Mouse (Mus musculus) ES-Bruce4 (cell line): ENCODE measurements around the gene Rhbdf2. TPM values are rescaled to one million over a fixed set of nuclear protein-coding genes. Genes with fewer than 3 reads are reported as not detected.
"Not testable (repeated sequence)": the region's sequence is repeated elsewhere in the genome, so short reads cannot be mapped to it uniquely, and the experiment has no call there.

ENCODE experiments used
- H3K27ac ChIP-seq: 2 replicates; pipeline ENCODE4 v1.5.1; 2012; ENCODE audit warnings: low read length, inconsistent platforms; ENCODE audit not compliant: insufficient read depth
- H3K27me3 ChIP-seq: 2 replicates; pipeline ENCODE4 v1.6.1; 2012; ENCODE audit warnings: mild to moderate bottlenecking, low read length, inconsistent platforms; ENCODE audit not compliant: control insufficient read depth, poor library complexity, insufficient read depth, severe bottlenecking
- H3K36me3 ChIP-seq: 2 replicates; pipeline ENCODE4 v1.6.1; 2012; ENCODE audit warnings: inconsistent platforms, mild to moderate bottlenecking, low read length, moderate library complexity; ENCODE audit not compliant: control insufficient read depth, poor library complexity, insufficient read depth, severe bottlenecking
- H3K4me1 ChIP-seq: one replicate; pipeline ENCODE4 v1.8.1; 2011; ENCODE audit warnings: low read length; ENCODE audit not compliant: control insufficient read depth, insufficient read depth
- H3K4me3 ChIP-seq: 2 replicates; pipeline ENCODE4 v1.5.1; 2011; ENCODE audit warnings: low read depth, mild to moderate bottlenecking, low read length
- H3K9ac ChIP-seq: 2 replicates; pipeline ENCODE4 v1.6.1; 2012; ENCODE audit warnings: low read depth, mild to moderate bottlenecking, inconsistent platforms; ENCODE audit not compliant: poor library complexity, severe bottlenecking
- H3K9me3 ChIP-seq: replicated peaks from 2 replicates; pipeline ENCODE4 v1.6.1; 2012; ENCODE audit warnings: mild to moderate bottlenecking, low read length, inconsistent platforms; ENCODE audit not compliant: control insufficient read depth, poor library complexity, insufficient read depth, severe bottlenecking
- CTCF ChIP-seq: IDR thresholded peaks from one replicate; pipeline ENCODE4 v1.8.1; 2011; ENCODE audit warnings: low read depth, low read length
- EP300 ChIP-seq: IDR thresholded peaks from 2 replicates; pipeline ENCODE4 v1.6.1; 2011; ENCODE audit warnings: low read depth, low read length; ENCODE audit not compliant: insufficient read depth
- POLR2A ChIP-seq: IDR thresholded peaks from one replicate; pipeline ENCODE4 v1.8.1; 2011; ENCODE audit warnings: low read length; ENCODE audit not compliant: insufficient read depth
- polyA plus RNA-seq: library from polyadenylated mRNA; stranded (reverse); fragments of >200 nt; gene quantifications from 2 replicates; pipeline ENCODE4 v1.2.4, GENCODE M21; 2011; ENCODE audit warnings: low read depth; ENCODE audit not compliant: missing spikeins, insufficient read depth, insufficient read length

The Rhbdf2 gene
- polyA plus RNA-seq, 1 experiment: 36.5 TPM

DNA sequence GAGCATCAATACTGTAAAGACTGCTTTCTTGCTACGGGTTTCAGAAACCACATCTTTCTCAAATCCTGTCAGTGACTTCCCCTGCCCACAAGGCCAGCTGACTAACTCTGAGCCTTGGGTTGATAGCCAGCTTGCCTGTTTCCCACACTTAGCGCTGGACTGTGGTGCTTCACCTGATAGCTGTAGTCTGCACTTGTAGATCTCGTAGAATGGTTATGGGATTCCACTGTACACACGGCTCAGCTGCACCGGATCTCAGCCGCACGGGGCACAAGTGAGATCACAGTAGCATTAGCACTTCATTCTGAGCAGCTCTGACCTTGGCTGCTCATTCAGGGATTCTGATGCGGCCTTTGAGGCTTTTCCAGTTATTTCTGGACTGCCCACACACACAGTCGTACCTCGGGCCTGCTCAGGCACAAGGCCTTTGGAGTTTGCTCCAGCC lies 41.6 kb upstream of the Rhbdf2 start:
- H3K9ac ChIP-seq: no peak overlapping the region
- no peak overlapping the region for H3K27ac ChIP-seq
- no peaks in the 10 kb centered on the region for H3K27me3 ChIP-seq
- no peaks in the 10 kb centered on the region for H3K9me3 ChIP-seq
- peaks cover 12% of the 10 kb centered on the region for H3K36me3 ChIP-seq
- H3K4me1 ChIP-seq: no peaks in the 10 kb centered on the region
- no peak overlapping the region for H3K4me3 ChIP-seq
- no peak for TF ChIP-seq EP300
- TF ChIP-seq POLR2A: no peak
- TF ChIP-seq CTCF: no peak

- Histone ChIP-seq H3K9me3 (no peaks in the 10 kb centered on the region), H3K4me1 (no peaks in the 10 kb centered on the region)
- TF ChIP-seq POLR2A (no peak), CTCF (no peak), EP300 (no peak)
Measured at GRCm38 (mm10) chr11:116667930-116668329, 41.1 kb upstream of the Rhbdf2 start.

GRCm38 (mm10) chr11:116667012-116667411 lies 40.2 kb upstream of the Rhbdf2 start:
- H3K4me1 ChIP-seq, H3K27me3 ChIP-seq: not testable (repeated sequence)

More at GRCm38 (mm10) chr11:116667930-116668329, 41.1 kb upstream of the Rhbdf2 start:
- Histone ChIP-seq H3K27me3 (no peaks in the 10 kb centered on the region), H3K27ac (no peak overlapping the region), H3K9ac (no peak overlapping the region), H3K36me3 (peaks cover 7% of the 10 kb centered on the region), H3K4me3 (no peak overlapping the region)

DNA sequence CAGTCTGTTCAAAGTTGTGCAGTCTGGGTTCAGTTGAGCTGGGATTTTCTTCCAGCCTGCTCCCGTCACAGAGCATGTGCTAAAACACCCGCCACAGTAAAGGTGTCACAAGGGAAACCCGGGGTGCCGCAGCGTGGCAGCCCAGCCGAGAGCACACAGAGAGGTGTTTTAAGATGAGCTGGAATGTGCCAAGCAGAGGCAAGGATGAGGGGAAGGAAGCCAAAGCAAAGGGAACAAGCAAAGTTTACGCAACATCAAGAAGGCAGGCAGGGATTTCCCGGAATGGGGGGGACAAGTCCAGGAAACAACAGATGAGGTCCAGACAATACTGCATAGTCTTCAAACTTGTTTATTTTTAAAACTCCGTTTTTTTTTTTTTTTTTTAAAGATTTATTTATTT lies 39.7 kb upstream of the Rhbdf2 start:
- Histone ChIP-seq H3K4me3 (no peak overlapping the region), H3K4me1 (no peaks in the 10 kb centered on the region), H3K27ac (no peak overlapping the region), H3K9ac (no peak overlapping the region), H3K36me3 (no peaks in the 10 kb centered on the region), H3K27me3 (no peaks in the 10 kb centered on the region), H3K9me3 (no peaks in the 10 kb centered on the region)
- TF ChIP-seq POLR2A (no peak), CTCF (no peak), EP300 (no peak)

More at GRCm38 (mm10) chr11:116667012-116667411, 40.2 kb upstream of the Rhbdf2 start:
- H3K9ac ChIP-seq, H3K27ac ChIP-seq, H3K4me3 ChIP-seq, H3K9me3 ChIP-seq, H3K36me3 ChIP-seq: not testable (repeated sequence)

DNA sequence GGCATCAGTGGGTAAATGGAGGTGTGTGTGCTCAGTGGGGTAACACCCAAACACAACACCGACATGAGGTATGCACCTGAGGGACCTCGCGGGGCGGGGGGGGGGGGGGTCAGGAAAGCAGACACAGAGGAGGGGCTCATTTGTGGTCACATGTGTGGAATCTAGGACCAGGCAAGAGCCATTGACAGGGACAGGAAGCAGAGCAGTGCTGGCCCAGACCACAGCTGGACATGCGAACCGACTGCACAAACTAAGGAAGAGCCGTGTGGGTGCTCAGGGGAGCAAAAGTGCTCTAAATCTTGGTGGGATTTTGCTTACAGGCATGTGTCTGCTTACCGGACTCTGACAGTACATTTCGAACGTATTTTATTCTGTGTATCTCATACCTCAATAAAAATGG lies 38.5 kb upstream of the Rhbdf2 start:
- no peaks in the 10 kb centered on the region for H3K4me1 ChIP-seq
- H3K36me3 ChIP-seq: no peaks in the 10 kb centered on the region
- no peaks in the 10 kb centered on the region for H3K27me3 ChIP-seq
- H3K9me3 ChIP-seq: no peaks in the 10 kb centered on the region
- H3K27ac ChIP-seq: no peak overlapping the region
- TF ChIP-seq CTCF (no peak), EP300 (no peak), POLR2A (no peak)
- H3K9ac ChIP-seq: no peak overlapping the region
- no peak overlapping the region for H3K4me3 ChIP-seq

GRCm38 (mm10) chr11:116661948-116662377 lies 35.1 kb upstream of the Rhbdf2 start:
- Histone ChIP-seq H3K27ac (no peak overlapping the region), H3K9me3 (no peaks in the 10 kb centered on the region), H3K27me3 (no peaks in the 10 kb centered on the region), H3K9ac (no peak overlapping the region), H3K4me1 (no peaks in the 10 kb centered on the region), H3K4me3 (no peak overlapping the region), H3K36me3 (no peaks in the 10 kb centered on the region)
- TF ChIP-seq CTCF (no peak), POLR2A (no peak), EP300 (no peak)
